Mouse (Mus musculus) midbrain, postnatal 0 days (tissue): ENCODE results near the gene Rsph9. TPM values are rescaled to one million over a fixed set of nuclear protein-coding genes. Genes with fewer than 3 reads are reported as not detected.
A peak's percentile ranks its signal among the peaks of the same experiment; 100 is the strongest.

ENCODE experiments used
- ATAC-seq: fragments of 200-750 bp; cut with Nextera tagmentation; 2 replicates; pipeline ENCODE4 v1.8.0; 2017; ENCODE audit warnings: moderate number of reproducible peaks, mild to moderate bottlenecking, moderate TSS enrichment, moderate library complexity; ENCODE audit not compliant: low FRiP score
- DNase-seq: peaks from one replicate; pipeline ENCODE4 v3.0.0-alpha.2; 2015; ENCODE audit warnings: low spot score
- H3K27ac ChIP-seq: fragments of 300-500 bp; sonication (generic); 2 replicates; pipeline ENCODE4 v1.5.1; 2014; ENCODE audit warnings: low read depth, mild to moderate bottlenecking, low read length, mixed read lengths
- H3K27me3 ChIP-seq: fragments of 300-500 bp; sonication (generic); 2 replicates; pipeline ENCODE4 v1.6.1; 2014; ENCODE audit warnings: low read length, control low read depth, mixed read lengths; ENCODE audit not compliant: insufficient read depth
- H3K36me3 ChIP-seq: fragments of 300-500 bp; sonication (generic); 2 replicates; pipeline ENCODE4 v1.6.1; 2014; ENCODE audit warnings: low read length, control low read depth, mixed read lengths; ENCODE audit not compliant: insufficient read depth
- H3K4me1 ChIP-seq: fragments of 300-500 bp; sonication (generic); 2 replicates; pipeline ENCODE4 v1.6.1; 2014; ENCODE audit warnings: mild to moderate bottlenecking, control low read depth, antibody characterized with exemption, low read length, mixed read lengths; ENCODE audit not compliant: insufficient read depth
- H3K4me2 ChIP-seq: fragments of 300-500 bp; sonication (generic); 2 replicates; pipeline ENCODE4 v1.6.1; 2014; ENCODE audit warnings: low read depth, mild to moderate bottlenecking, low read length, mixed read lengths; ENCODE audit not compliant: poor library complexity, severe bottlenecking
- H3K4me3 ChIP-seq: fragments of 300-500 bp; sonication (generic); 2 replicates; pipeline ENCODE4 v1.5.1; 2014; ENCODE audit warnings: low read depth, mild to moderate bottlenecking, low read length, moderate library complexity
- H3K9ac ChIP-seq: fragments of 300-500 bp; sonication (generic); replicated peaks from 2 replicates; pipeline ENCODE4 v1.6.1; 2014; ENCODE audit warnings: mild to moderate bottlenecking, low read length, moderate library complexity, mixed read lengths; ENCODE audit not compliant: poor library complexity, severe bottlenecking
- H3K9me3 ChIP-seq: fragments of 300-500 bp; sonication (generic); 2 replicates; pipeline ENCODE4 v1.6.1; 2016; ENCODE audit warnings: low read length, control low read depth
- CTCF ChIP-seq: IDR thresholded peaks from 2 replicates; pipeline ENCODE4 v1.5.1; 2016; ENCODE audit warnings: antibody characterized with exemption, mild to moderate bottlenecking
- WGBS: fragments of 180-500 bp; shearing (Covaris S2); extraction: QIAGEN DNeasy Blood & Tissue Kit; methylation state at CpG from one replicate; pipeline ENCODE4 v1.1.7; 2014; 5-methylcytosine and 5-hydroxymethylcytosine counted together
- polyA plus RNA-seq: library from polyadenylated mRNA; unstranded; fragments of >200 nt; fragmentation: Nextera tagmentation; extraction: Ambion mirVana; gene quantifications from 2 replicates; pipeline ENCODE4 v1.2.1, GENCODE M21; 2015
- total RNA-seq: library from RNA; depleted of rRNA; stranded (reverse); fragments of >200 nt; gene quantifications from 2 replicates; pipeline ENCODE4 v1.2.3, GENCODE M21; 2014

The Rsph9 gene
- total and polyA plus RNA-seq, 2 experiments from 2014 or later: 55.6 to 103 TPM

GRCm38 (mm10) chr17:46091351-46091750 is 52.7 kb downstream of the Rsph9 start:
- no peak overlapping the region for H3K4me2 ChIP-seq
- DNase-seq (no peak), ATAC-seq (no peak)
- TF ChIP-seq CTCF: no peak
- H3K4me1 ChIP-seq: no peaks in the 10 kb centered on the region
- WGBS: 83% methylated on average over 1 of the region's 1 CpGs
- no peak overlapping the region for H3K9ac ChIP-seq
- no peak overlapping the region for H3K4me3 ChIP-seq
- no peaks in the 10 kb centered on the region for H3K27me3 ChIP-seq
- H3K9me3 ChIP-seq: no peaks in the 10 kb centered on the region
- no peak overlapping the region for H3K27ac ChIP-seq
- no peaks in the 10 kb centered on the region for H3K36me3 ChIP-seq

GRCm38 (mm10) chr17:46086341-46086870 is 57.6 kb downstream of the Rsph9 start:
- Histone ChIP-seq H3K36me3 (no peaks in the 10 kb centered on the region), H3K9ac (no peak overlapping the region), H3K4me1 (peaks cover 7% of the 10 kb centered on the region; the same call in 1 of the 2 replicates), H3K4me3 (no peak overlapping the region), H3K4me2 (no peak overlapping the region), H3K9me3 (no peaks in the 10 kb centered on the region), H3K27ac (no peak overlapping the region), H3K27me3 (no peaks in the 10 kb centered on the region)
- ATAC-seq (no peak), DNase-seq (no peak)
- TF ChIP-seq CTCF: no peak
- WGBS: 63% methylated on average over 17 of the region's 17 CpGs

GRCm38 (mm10) chr17:46084091-46084501 is 59.9 kb downstream of the Rsph9 start:
- Histone ChIP-seq H3K27me3 (no peaks in the 10 kb centered on the region), H3K36me3 (no peaks in the 10 kb centered on the region), H3K9me3 (no peaks in the 10 kb centered on the region), H3K4me2 (peak overlapping the region; percentile 28), H3K4me1 (peaks cover 7% of the 10 kb centered on the region; the same call in 1 of the 2 replicates), H3K27ac (no peak overlapping the region), H3K4me3 (no peak overlapping the region), H3K9ac (no peak overlapping the region)
- ATAC-seq (peak; percentile 81; the same call in 1 of the 2 replicates), DNase-seq (peak; percentile 92)
- TF ChIP-seq CTCF: no peak
- WGBS: 11% methylated on average over 10 of the region's 10 CpGs

GRCm38 (mm10) chr17:46083381-46083780 is 60.6 kb downstream of the Rsph9 start:
- ATAC-seq (no peak), DNase-seq (no peak)
- 90% methylated on average over 3 of the region's 3 CpGs for WGBS
- Histone ChIP-seq H3K4me1 (peaks cover 7% of the 10 kb centered on the region; the same call in 1 of the 2 replicates), H3K4me3 (no peak overlapping the region), H3K36me3 (no peaks in the 10 kb centered on the region), H3K27ac (no peak overlapping the region), H3K27me3 (no peaks in the 10 kb centered on the region), H3K4me2 (no peak overlapping the region), H3K9ac (no peak overlapping the region), H3K9me3 (no peaks in the 10 kb centered on the region)
- no peak for TF ChIP-seq CTCF

- Histone ChIP-seq H3K27ac (no peak overlapping the region), H3K27me3 (no peaks in the 10 kb centered on the region), H3K9ac (no peak overlapping the region), H3K36me3 (no peaks in the 10 kb centered on the region), H3K4me1 (peaks cover 7% of the 10 kb centered on the region; the same call in 1 of the 2 replicates), H3K9me3 (no peaks in the 10 kb centered on the region), H3K4me3 (no peak overlapping the region), H3K4me2 (no peak overlapping the region)
- no peak for ATAC-seq
- no peak for DNase-seq
- WGBS: 64% methylated on average over 6 of the region's 7 CpGs
- TF ChIP-seq CTCF: no peak
Measured at GRCm38 (mm10) chr17:46081657-46082056, 62.4 kb downstream of the Rsph9 start.

- H3K27me3 ChIP-seq: no peaks in the 10 kb centered on the region
- no peak overlapping the region for H3K9ac ChIP-seq
- ATAC-seq (no peak), DNase-seq (no peak)
- peaks cover 7% of the 10 kb centered on the region; the same call in 1 of the 2 replicates for H3K4me1 ChIP-seq
- H3K36me3 ChIP-seq: no peaks in the 10 kb centered on the region
- WGBS: 43% methylated on average over 5 of the region's 5 CpGs
- H3K4me3 ChIP-seq: no peak overlapping the region
- H3K27ac ChIP-seq: no peak overlapping the region
- H3K9me3 ChIP-seq: no peaks in the 10 kb centered on the region
- no peak overlapping the region for H3K4me2 ChIP-seq
- no peak for TF ChIP-seq CTCF
Measured at GRCm38 (mm10) chr17:46081042-46081441, 63.0 kb downstream of the Rsph9 start.
